Mouse (Mus musculus): Measurements from ENCODE around the gene Gpr152. TPM values are rescaled to one million over a fixed set of nuclear protein-coding genes. Genes with fewer than 3 reads are reported as not detected.

Gene Gpr152
- polyA plus RNA-seq, 1 experiment from 2014 or later = not detected

GRCm38 (mm10) chr19:4113806-4114230, 25.8 kb upstream of the Gpr152 start:
- WGBS (ENCODE audit: insufficient replicate concordance) = 11% methylated on average over 5 of the region's 5 CpGs
- no peak for TF ChIP-seq CTCF (IDR thresholded peaks at IDR 0.05; ENCODE audit: low read depth)
- TF ChIP-seq EP300 (IDR thresholded peaks at IDR 0.05; ENCODE audit: low read depth) = no peak
- Histone ChIP-seq H3K9ac (replicated peaks) (peak overlapping the region; percentile 47), H3K4me1 (ENCODE audit: insufficient read depth) (peaks cover 29% of the 10 kb centered on the region), H3K27me3 (ENCODE audit: insufficient read depth, low read length) (no peaks in the 10 kb centered on the region), H3K4me2 (ENCODE audit: low read depth, low read length) (peak overlapping the region; percentile 57), H3K36me3 (replicated peaks; ENCODE audit: insufficient read depth, low read length) (peaks cover 64% of the 10 kb centered on the region), H3K9me3 (ENCODE audit: low read length) (no peaks in the 10 kb centered on the region), H3K27ac (ENCODE audit: low read depth) (peak overlapping the region; percentile 90), H3K4me3 (ENCODE audit: low read depth, low read length) (0 out of 2 replicates have a peak overlapping the region, but pooled peaks have one; percentile 1)
- ATAC-seq (peak; percentile 44), DNase-seq (peak; percentile 64)

- peak overlapping the region; percentile 90 for H3K27ac ChIP-seq (ENCODE audit: low read depth)
- no peaks in the 10 kb centered on the region for H3K27me3 ChIP-seq (ENCODE audit: insufficient read depth, low read length)
- peaks cover 66% of the 10 kb centered on the region for H3K36me3 ChIP-seq (replicated peaks; ENCODE audit: insufficient read depth, low read length)
- H3K4me3 ChIP-seq (ENCODE audit: low read depth, low read length) = no peak overlapping the region
- WGBS (ENCODE audit: insufficient replicate concordance) = 84% methylated on average over 10 of the region's 10 CpGs
- 0 out of 2 replicates have a peak overlapping the region, but pooled peaks have one; percentile 57 for H3K4me2 ChIP-seq (ENCODE audit: low read depth, low read length)
- H3K4me1 ChIP-seq (ENCODE audit: insufficient read depth) = peaks cover 31% of the 10 kb centered on the region
- peak overlapping the region; percentile 47; the same call in 1 of the 2 replicates for H3K9ac ChIP-seq (replicated peaks)
- DNase-seq (no peak), ATAC-seq (no peak)
- H3K9me3 ChIP-seq (ENCODE audit: low read length) = no peaks in the 10 kb centered on the region
- TF ChIP-seq EP300 (IDR thresholded peaks at IDR 0.05; ENCODE audit: low read depth) = no peak
Observed at GRCm38 (mm10) chr19:4114551-4114950, 25.0 kb upstream of the Gpr152 start.

GRCm38 (mm10) chr19:4115144-4115543, 24.4 kb upstream of the Gpr152 start:
- Histone ChIP-seq H3K27ac (ENCODE audit: low read depth) (no peak overlapping the region), H3K4me3 (ENCODE audit: low read depth, low read length) (no peak overlapping the region), H3K36me3 (replicated peaks; ENCODE audit: insufficient read depth, low read length) (peaks cover 66% of the 10 kb centered on the region), H3K4me1 (ENCODE audit: insufficient read depth) (peaks cover 37% of the 10 kb centered on the region), H3K9ac (replicated peaks) (no peak overlapping the region), H3K9me3 (ENCODE audit: low read length) (no peaks in the 10 kb centered on the region), H3K27me3 (ENCODE audit: insufficient read depth, low read length) (no peaks in the 10 kb centered on the region), H3K4me2 (ENCODE audit: low read depth, low read length) (no peak overlapping the region)
- TF ChIP-seq CTCF (IDR thresholded peaks at IDR 0.05; ENCODE audit: low read depth) (no peak), EP300 (IDR thresholded peaks at IDR 0.05; ENCODE audit: low read depth) (no peak)
- ATAC-seq = no peak
- DNase-seq = no peak
- 93% methylated on average over 10 of the region's 10 CpGs for WGBS (ENCODE audit: insufficient replicate concordance)

- peaks cover 44% of the 10 kb centered on the region for H3K4me1 ChIP-seq (ENCODE audit: insufficient read depth)
- TF ChIP-seq CTCF (IDR thresholded peaks at IDR 0.05; ENCODE audit: low read depth) (no peak), EP300 (IDR thresholded peaks at IDR 0.05; ENCODE audit: low read depth) (no peak)
- ATAC-seq (no peak), DNase-seq (no peak)
- H3K4me3 ChIP-seq (ENCODE audit: low read depth, low read length) = no peak overlapping the region
- no peak overlapping the region for H3K4me2 ChIP-seq (ENCODE audit: low read depth, low read length)
- 89% methylated on average over 11 of the region's 11 CpGs for WGBS (ENCODE audit: insufficient replicate concordance)
- no peak overlapping the region for H3K9ac ChIP-seq (replicated peaks)
- H3K36me3 ChIP-seq (replicated peaks; ENCODE audit: insufficient read depth, low read length) = peaks cover 63% of the 10 kb centered on the region
- H3K27me3 ChIP-seq (ENCODE audit: insufficient read depth, low read length) = no peaks in the 10 kb centered on the region
- H3K27ac ChIP-seq (ENCODE audit: low read depth) = no peak overlapping the region
- no peaks in the 10 kb centered on the region for H3K9me3 ChIP-seq (ENCODE audit: low read length)
Observed at GRCm38 (mm10) chr19:4115816-4116215, 23.8 kb upstream of the Gpr152 start.

GRCm38 (mm10) chr19:4117006-4117405, 22.6 kb upstream of the Gpr152 start:
- H3K27me3 ChIP-seq (ENCODE audit: insufficient read depth, low read length) = no peaks in the 10 kb centered on the region
- H3K4me3 ChIP-seq (ENCODE audit: low read depth, low read length) = no peak overlapping the region
- peaks cover 47% of the 10 kb centered on the region for H3K4me1 ChIP-seq (ENCODE audit: insufficient read depth)
- H3K36me3 ChIP-seq (replicated peaks; ENCODE audit: insufficient read depth, low read length) = peaks cover 54% of the 10 kb centered on the region
- no peaks in the 10 kb centered on the region for H3K9me3 ChIP-seq (ENCODE audit: low read length)
- DNase-seq (no peak), ATAC-seq (no peak)
- 90% methylated on average over 7 of the region's 7 CpGs for WGBS (ENCODE audit: insufficient replicate concordance)
- H3K27ac ChIP-seq (ENCODE audit: low read depth) = no peak overlapping the region
- TF ChIP-seq CTCF (IDR thresholded peaks at IDR 0.05; ENCODE audit: low read depth) (no peak), EP300 (IDR thresholded peaks at IDR 0.05; ENCODE audit: low read depth) (no peak)
- H3K9ac ChIP-seq (replicated peaks) = no peak overlapping the region
- H3K4me2 ChIP-seq (ENCODE audit: low read depth, low read length) = no peak overlapping the region

- Histone ChIP-seq H3K27ac (ENCODE audit: low read depth) (no peak overlapping the region), H3K27me3 (ENCODE audit: insufficient read depth, low read length) (no peaks in the 10 kb centered on the region), H3K4me3 (ENCODE audit: low read depth, low read length) (no peak overlapping the region), H3K4me1 (ENCODE audit: insufficient read depth) (peaks cover 41% of the 10 kb centered on the region), H3K36me3 (replicated peaks; ENCODE audit: insufficient read depth, low read length) (peaks cover 44% of the 10 kb centered on the region), H3K9me3 (ENCODE audit: low read length) (no peaks in the 10 kb centered on the region), H3K9ac (replicated peaks) (no peak overlapping the region), H3K4me2 (ENCODE audit: low read depth, low read length) (no peak overlapping the region)
- ATAC-seq (no peak), DNase-seq (no peak)
- TF ChIP-seq CTCF (IDR thresholded peaks at IDR 0.05; ENCODE audit: low read depth) = no peak
- TF ChIP-seq EP300 (IDR thresholded peaks at IDR 0.05; ENCODE audit: low read depth) = no peak
- WGBS (ENCODE audit: insufficient replicate concordance) = 93% methylated on average over 2 of the region's 2 CpGs
Observed at GRCm38 (mm10) chr19:4118350-4118749, 21.2 kb upstream of the Gpr152 start.

Data from liver, postnatal 0 days (tissue).